Mouse (Mus musculus): ENCODE data around the gene Pa2g4. TPM values are rescaled to one million over a fixed set of nuclear protein-coding genes. Genes with fewer than 3 reads are reported as not detected.

Pa2g4 gene
- polyA plus RNA-seq, 1 experiment from 2014 or later, result 267 TPM

DNA sequence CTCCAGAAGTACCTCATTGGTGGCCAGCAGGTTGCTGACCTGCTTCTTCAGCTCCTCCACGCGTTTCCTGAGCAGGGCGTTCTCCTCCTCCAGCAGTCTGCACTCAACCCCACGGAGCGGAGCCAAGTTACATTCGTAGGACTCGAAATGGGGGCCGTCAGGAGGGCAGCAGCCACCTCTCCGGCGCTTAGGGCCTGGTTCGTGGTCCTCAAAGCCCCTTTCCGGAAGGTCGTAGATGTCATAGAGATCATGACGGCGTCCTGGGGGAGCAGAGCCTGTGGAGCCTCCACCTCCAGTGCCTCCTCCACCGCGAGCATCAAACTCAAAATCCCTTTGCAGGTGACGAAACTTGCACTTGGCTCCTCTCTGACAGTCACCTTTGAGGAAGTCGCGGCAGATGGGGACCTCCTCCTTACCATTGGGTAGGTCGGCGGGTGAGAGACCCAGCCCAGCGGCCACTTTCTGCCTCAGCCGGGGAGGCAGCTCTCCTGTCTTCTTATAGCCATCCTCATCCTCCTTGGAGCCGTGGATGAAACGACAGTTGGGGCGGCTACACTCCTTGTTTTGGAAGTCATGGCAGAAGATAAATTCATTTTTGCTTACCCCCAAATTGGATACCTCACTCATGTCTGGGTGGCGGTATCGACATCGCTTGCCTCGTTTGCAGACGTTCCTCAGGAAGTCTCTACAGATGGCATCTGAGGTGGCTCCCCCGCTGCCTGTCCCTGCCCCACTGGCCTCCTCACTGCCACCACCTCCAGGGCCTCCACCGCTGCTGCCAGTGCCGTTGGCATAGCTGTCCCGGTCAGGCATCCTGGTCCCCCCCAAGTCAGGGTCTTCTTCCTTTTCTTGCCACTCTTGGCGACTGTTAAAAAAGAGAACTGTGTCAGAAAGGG is 20.9 kb downstream of the Pa2g4 start:
- WGBS, result 94% methylated on average over 37 of the region's 37 CpGs
- Histone ChIP-seq H3K4me3 (peak overlapping the region; percentile 1), H3K36me3 (peaks cover 60% of the 10 kb centered on the region)

DNA sequence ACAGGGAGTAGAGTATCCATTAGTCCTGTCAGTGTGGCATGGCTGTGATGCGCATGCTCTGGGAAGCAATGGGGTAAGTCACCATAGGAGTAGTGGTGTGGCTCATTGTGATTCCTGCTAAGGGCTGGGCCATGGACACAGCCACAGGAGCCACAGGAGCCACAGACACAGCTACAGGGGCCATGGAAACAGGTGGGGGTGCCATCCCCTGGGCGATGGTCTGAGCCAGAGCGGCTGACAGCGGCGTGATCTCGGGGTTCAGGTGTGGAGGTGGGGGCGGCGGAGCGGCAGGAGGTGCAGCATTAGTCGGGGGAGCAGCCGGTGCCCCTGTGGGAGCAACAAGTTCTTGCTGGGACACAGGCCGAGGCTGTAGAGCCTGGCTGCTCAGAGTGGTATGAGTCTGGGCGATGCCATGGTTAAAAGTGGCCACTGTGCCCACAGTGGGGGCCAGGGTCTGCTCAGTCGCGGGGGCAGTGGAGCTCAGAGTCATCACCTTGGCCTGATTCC is 21.6 kb downstream of the Pa2g4 start:
- peaks cover 60% of the 10 kb centered on the region for H3K36me3 ChIP-seq
- WGBS, result 95% methylated on average over 15 of the region's 15 CpGs
- no peak overlapping the region for H3K4me3 ChIP-seq
- no peaks in the 10 kb centered on the region for H3K9me3 ChIP-seq (replicated peaks)
- no peak overlapping the region for H3K27ac ChIP-seq
- peaks cover 24% of the 10 kb centered on the region for H3K4me1 ChIP-seq
- no peak for DNase-seq (ENCODE audit: low spot score)
- no peaks in the 10 kb centered on the region for H3K27me3 ChIP-seq (ENCODE audit: low read depth, poor library complexity, severe bottlenecking)

More for the DNA sequence above, 20.9 kb downstream of the Pa2g4 start:
- Histone ChIP-seq H3K4me1 (peaks cover 26% of the 10 kb centered on the region), H3K9me3 (replicated peaks) (no peaks in the 10 kb centered on the region), H3K27ac (no peak overlapping the region), H3K27me3 (ENCODE audit: low read depth, poor library complexity, severe bottlenecking) (no peaks in the 10 kb centered on the region)
- no peak for DNase-seq (ENCODE audit: low spot score)

DNA sequence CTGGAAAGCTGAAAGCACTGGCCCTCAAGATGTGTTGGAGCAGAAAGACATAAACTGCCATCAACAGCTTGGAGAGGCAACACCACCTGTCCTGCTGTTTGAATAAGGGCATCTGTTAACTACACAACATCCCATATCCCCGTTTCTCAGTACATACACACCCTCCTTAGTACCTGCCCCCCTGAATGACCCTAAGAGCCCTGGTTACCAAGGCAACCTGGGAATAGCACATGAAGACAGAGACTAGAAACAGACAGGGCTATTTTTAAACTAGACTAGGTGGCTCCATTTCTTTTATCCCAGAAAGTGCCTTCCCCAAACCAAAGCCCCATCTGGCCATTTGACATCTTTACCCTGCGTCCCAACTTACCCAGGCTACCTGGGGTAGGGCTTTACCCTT is 22.7 kb downstream of the Pa2g4 start:
- Histone ChIP-seq H3K4me3 (no peak overlapping the region), H3K4me1 (peaks cover 24% of the 10 kb centered on the region), H3K9me3 (replicated peaks) (no peaks in the 10 kb centered on the region), H3K27me3 (ENCODE audit: low read depth, poor library complexity, severe bottlenecking) (no peaks in the 10 kb centered on the region), H3K27ac (no peak overlapping the region), H3K36me3 (peaks cover 56% of the 10 kb centered on the region)
- no peak for DNase-seq (ENCODE audit: low spot score)
- WGBS, result 72% methylated on average over 2 of the region's 2 CpGs

DNA sequence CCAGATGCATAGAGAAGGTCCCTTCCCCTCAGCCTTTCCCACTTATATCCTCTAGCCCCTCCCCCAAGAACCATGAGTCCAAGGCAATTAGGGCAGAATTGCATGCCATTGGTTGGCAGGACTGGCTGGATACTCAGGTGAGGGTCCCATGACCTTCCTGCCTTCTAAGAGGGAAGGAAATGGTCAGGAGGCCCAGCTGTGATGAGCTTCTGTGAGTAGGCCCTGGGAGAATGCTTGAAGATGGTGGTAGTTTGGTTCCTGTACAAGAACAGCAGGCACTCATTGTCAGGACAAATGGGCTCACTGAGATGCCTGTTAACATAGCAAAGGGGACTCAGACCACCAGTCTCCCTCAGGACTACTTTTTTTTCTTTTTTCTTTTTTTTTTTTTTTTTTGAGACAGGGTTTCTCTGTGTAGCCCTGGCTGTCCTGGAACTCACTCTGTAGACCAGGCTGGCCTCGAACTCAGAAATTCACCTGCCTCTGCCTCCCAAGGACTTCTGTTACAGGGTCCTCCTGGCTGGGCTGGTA is 27.4 kb downstream of the Pa2g4 start:
- DNase-seq (ENCODE audit: low spot score), result no peak
- 84% methylated on average over 1 of the region's 1 CpGs for WGBS
- no peaks in the 10 kb centered on the region for H3K27me3 ChIP-seq (ENCODE audit: low read depth, poor library complexity, severe bottlenecking)
- peaks cover 25% of the 10 kb centered on the region for H3K36me3 ChIP-seq
- no peak overlapping the region for H3K27ac ChIP-seq
- H3K4me3 ChIP-seq, result no peak overlapping the region
- H3K9me3 ChIP-seq (replicated peaks), result no peaks in the 10 kb centered on the region
- H3K4me1 ChIP-seq, result no peaks in the 10 kb centered on the region; the same call in 1 of the 2 replicates

DNA sequence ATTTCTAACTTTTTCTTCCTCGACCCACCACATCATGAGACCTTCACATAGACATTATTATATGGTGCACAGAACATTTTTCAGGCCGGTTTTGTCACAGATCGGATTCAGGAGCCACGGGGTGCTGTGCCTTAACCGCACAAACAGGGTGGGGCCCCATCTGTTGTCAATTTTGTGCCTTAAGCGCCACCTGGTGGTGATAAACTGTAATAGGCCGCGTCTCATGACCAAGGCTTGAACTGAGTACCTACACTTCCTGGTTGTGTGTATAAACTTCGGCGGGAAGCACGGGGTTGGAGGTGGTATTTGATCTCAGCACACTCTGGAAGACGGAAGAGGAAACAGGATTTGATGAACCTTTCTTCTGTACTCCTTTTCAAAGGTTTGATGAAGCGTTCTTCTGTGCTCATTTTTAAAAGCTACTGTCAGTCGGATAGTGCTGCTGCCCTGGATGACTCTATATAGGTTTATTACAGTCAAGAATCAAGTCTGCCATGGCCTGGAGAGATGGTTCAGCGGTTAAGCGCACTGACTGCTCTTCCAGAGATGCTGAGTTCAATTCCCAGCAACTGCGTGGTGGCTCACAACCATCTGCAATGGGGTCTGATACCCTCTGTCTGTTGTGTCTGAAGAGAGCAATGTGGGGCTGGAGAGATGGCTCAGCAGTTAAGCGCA is 29.4 kb downstream of the Pa2g4 start:
- Histone ChIP-seq H3K27me3 (ENCODE audit: low read depth, poor library complexity, severe bottlenecking) (no peaks in the 10 kb centered on the region), H3K36me3 (peaks cover 5% of the 10 kb centered on the region), H3K4me1 (no peaks in the 10 kb centered on the region; the same call in 1 of the 2 replicates), H3K4me3 (peak overlapping the region; percentile 6), H3K27ac (peak overlapping the region; percentile 15; the same call in 1 of the 2 replicates), H3K9me3 (replicated peaks) (no peaks in the 10 kb centered on the region)
- DNase-seq (ENCODE audit: low spot score), result peak; percentile 90
- WGBS, result 16% methylated on average over 18 of the region's 18 CpGs

DNA sequence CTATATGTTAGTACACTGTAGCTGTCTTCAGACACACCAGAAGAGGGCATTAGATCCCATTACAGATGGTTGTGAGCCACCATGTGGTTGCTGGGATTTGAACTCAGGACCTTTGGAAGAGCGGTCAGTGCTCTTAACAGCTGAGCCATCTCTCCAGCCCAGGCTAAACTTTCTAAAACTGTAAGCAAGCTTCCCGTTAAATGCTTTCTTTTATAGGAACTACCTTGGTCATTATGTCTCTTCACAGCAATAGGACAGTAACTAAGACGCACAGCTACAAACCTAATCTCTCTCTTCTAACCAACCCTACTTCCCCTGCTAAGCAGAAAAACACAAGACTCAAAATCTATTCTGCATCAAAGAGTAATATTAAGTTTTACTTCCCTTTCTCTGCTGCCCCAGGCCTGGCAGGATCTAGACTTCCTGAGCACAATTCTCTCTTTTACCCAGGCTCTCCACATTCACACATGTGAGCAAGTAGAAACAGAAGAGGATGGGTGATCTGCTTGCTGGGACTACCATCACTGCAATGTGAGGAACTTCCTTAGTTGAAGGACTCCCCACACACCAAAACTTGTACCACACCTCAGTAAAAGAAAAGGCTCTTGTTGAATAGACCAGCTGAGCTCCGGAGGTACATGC is 30.0 kb downstream of the Pa2g4 start:
- no peak for DNase-seq (ENCODE audit: low spot score)
- 0 out of 2 replicates have a peak overlapping the region, but pooled peaks have one; percentile 15 for H3K27ac ChIP-seq
- H3K4me3 ChIP-seq, result peak overlapping the region; percentile 6
- no peaks in the 10 kb centered on the region; the same call in 1 of the 2 replicates for H3K4me1 ChIP-seq
- no peaks in the 10 kb centered on the region for H3K36me3 ChIP-seq
- 79% methylated on average over 4 of the region's 4 CpGs for WGBS
- H3K9me3 ChIP-seq (replicated peaks), result no peaks in the 10 kb centered on the region
- no peaks in the 10 kb centered on the region for H3K27me3 ChIP-seq (ENCODE audit: low read depth, poor library complexity, severe bottlenecking)

DNA sequence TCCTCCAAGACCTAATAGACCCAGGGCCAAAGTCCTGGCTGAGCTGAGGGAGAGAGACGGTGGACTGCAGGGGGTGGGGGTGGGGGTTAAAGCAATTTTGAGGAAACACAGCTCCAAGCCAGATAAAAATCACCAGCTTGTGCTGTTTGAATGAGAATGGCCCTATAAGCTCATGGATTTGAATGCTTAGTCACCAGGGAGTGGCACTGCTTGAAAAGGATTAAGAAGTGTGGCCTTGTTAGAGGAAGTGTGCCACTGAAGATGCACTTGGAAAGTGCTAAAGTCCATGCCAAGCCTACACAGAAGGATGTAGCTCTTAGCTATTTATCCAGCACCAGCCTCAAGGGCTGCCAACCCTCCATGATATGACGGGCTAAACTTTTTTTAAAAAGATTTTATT is 30.6 kb downstream of the Pa2g4 start:
- H3K27me3 ChIP-seq (ENCODE audit: low read depth, poor library complexity, severe bottlenecking), result no peaks in the 10 kb centered on the region
- WGBS, result 84% methylated on average over 2 of the region's 2 CpGs
- no peak overlapping the region for H3K4me3 ChIP-seq
- no peak for DNase-seq (ENCODE audit: low spot score)
- H3K36me3 ChIP-seq, result no peaks in the 10 kb centered on the region
- H3K4me1 ChIP-seq, result no peaks in the 10 kb centered on the region; the same call in 1 of the 2 replicates
- H3K27ac ChIP-seq, result no peak overlapping the region
- H3K9me3 ChIP-seq (replicated peaks), result no peaks in the 10 kb centered on the region

DNA sequence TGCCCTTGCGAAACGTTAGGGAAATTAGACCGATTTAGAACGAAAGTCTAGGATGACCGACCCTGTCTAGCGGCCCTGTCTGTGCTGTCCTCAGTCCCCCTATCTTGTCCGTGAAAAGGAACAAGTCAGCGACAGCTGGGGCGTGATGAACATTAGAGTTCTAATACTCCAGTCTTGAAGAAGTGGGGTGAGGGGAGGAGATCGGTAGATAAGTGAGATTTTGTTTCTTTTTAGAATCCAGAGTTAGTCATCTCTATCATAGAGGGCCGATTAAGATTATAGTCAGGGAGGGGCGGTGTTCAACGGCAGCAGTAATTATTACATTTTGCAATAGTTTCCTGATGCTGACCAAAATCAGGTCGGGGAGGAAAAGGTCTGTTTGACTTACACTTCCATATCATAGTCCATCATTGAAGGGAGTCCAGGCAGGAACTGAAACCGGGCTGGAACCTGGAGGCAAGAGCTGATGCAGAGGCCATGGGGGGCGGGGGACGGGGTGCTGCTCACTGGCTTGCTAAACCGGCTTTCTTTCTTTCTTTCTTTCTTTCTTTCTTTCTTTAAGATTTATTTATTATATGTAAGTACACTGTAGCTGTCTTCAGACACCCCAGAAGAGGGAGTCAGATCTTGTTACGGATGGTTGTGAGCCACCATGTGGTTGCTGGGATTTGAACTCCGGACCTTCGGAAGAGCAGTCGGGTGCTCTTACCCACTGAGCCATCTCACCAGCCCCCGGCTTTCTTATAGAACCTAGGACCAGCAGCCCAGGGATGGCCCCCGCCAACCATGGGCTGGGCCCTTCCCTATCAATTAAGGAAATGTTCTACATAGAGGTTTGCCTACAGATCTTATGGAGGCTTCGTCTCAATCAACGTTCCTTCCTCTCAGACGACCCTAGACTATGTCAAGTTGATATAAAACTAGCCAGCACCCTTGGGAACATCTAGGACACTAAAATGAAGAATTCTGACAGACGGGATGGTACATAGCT is 39.1 kb downstream of the Pa2g4 start:
- 32% methylated on average over 28 of the region's 28 CpGs for whole genome bisulfite sequencing
- Histone ChIP-seq H3K4me1 (peaks cover 27% of the 10 kb centered on the region), H3K27me3 (ENCODE audit: low read depth, poor library complexity, severe bottlenecking) (peaks cover 59% of the 10 kb centered on the region), H3K4me3 (peak overlapping the region; percentile 78), H3K36me3 (no peaks in the 10 kb centered on the region), H3K9me3 (replicated peaks) (no peaks in the 10 kb centered on the region), H3K27ac (no peak overlapping the region)
- no peak for DNase-seq (ENCODE audit: low spot score)

DNA sequence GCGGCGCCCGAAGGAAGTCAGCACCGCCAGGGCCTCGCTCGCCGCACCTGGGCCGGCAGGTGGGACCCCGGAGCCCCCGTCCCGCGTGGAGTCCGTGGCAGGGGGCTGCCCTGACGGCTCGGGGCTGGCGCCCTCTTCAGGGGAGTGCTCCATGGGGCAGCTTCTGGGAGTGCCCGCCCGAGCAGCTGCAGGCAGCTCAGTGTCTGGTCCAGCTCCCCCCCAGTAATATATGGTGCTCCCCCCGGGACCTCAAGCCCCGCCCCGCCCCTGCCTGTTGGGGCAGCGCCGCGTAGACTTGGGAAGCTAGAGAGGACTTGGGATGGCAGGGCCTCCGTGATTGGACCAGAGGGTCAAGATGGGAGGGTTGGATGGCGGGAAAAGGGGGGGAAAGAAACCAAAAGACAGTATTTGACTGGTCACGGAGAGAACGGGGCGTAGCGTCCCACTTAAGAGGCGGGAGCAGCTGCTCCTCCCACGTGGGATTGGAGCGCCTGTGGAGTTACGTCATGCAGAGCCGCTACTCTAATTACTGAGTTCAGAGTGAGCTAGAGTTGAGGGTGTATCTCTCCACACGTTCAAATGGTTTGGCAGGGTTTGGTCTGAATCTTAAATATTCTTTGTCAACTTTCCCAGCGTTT is 40.0 kb downstream of the Pa2g4 start, which contains the start of gene Esyt1:
Gene Esyt1, minus strand, starts transcription at position 201 of the 638 bp plus-strand sequence.
- under 1% methylated on average over 37 of the region's 37 CpGs for WGBS

DNA sequence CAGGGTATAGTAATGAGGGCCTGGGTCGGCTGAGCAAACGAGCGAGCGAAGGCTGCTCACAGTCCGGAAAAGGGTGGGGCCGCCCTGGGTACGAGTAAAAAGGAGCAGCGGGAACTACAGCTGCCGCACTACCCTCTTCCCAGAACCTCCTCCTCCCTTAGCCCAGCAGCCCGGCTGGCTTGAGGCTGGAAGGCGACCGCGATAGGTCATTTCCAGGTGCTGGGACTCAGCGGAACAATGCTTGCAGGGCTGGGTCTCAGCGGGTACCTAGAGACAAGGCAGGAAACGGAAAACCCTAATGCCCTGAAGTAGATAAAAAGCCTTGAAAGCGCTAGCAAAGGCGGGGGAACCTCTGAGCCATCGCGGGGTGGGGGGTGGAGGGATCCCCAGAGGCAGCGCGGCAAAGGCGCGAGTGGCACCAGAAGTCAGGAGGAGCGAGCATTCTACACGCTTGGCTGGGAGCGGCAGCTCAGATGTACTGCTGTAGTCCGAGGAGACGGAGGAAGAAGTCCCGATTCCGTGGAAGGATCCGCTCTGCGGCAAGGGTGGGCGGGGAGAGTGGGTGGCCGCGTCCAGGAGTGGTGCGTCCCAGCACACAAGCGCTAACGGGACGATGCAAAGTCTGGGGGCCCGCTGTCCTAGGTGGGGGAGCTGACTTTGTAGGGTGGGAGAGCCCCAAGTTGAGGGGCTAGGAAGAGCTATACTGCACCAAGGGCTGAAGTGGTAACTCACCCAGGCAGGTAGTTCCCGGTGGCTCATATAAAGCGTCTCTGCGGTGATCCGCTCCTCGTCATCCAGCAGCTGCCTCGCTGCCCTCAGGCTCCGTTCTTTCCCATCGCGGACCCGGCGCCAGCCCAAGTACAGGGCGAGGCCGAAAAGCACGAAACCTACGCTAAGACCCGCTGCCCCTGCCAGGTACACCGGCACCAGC is 40.8 kb downstream of the Pa2g4 start:
- Histone ChIP-seq H3K36me3 (no peaks in the 10 kb centered on the region), H3K4me1 (peaks cover 27% of the 10 kb centered on the region), H3K27me3 (ENCODE audit: low read depth, poor library complexity, severe bottlenecking) (peaks cover 76% of the 10 kb centered on the region), H3K27ac (peak overlapping the region; percentile 81), H3K9me3 (replicated peaks) (no peaks in the 10 kb centered on the region), H3K4me3 (peak overlapping the region; percentile 78)
- under 1% methylated on average over 58 of the region's 58 CpGs for WGBS
- peak; percentile 74 for DNase-seq (ENCODE audit: low spot score)

More for the DNA sequence above, 40.0 kb downstream of the Pa2g4 start, which contains the start of gene Esyt1:
- Histone ChIP-seq H3K4me3 (peak within 1 kb of the TSS; percentile 78), H3K4me1 (peaks cover 27% of the 10 kb centered on the region), H3K27me3 (ENCODE audit: low read depth, poor library complexity, severe bottlenecking) (peaks cover 68% of the 10 kb centered on the region), H3K9me3 (replicated peaks) (no peaks in the 10 kb centered on the region), H3K36me3 (no peaks in the 10 kb centered on the region), H3K27ac (peak within 1 kb of the TSS; percentile 81)
- peak; percentile 89 for DNase-seq (ENCODE audit: low spot score)
